In the genomic region with DNA sequence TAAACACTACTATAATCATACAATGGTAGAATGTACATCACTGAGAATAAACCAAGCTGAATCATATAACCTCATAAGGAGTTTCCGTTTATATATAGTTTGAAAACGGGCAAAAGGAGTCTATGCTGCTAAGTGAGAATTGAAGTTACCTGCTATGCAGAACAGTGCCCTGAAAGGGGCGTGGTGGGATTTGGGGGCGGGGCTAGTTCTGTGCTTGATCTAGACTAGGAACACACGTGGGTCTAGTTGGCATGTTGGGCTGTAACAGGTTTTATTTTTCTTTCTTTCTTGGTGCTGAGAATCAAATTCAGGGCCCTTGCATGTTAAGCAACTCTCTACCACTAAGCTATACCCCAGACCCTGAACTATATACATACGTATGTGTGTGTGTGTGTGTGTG, we compare ENCODE assay signal across 27 mouse cellular contexts. TPM values are rescaled to one million over a fixed set of nuclear protein-coding genes. Genes with fewer than 3 reads are reported as not detected.
A peak's percentile ranks its signal among the peaks of the same experiment; 100 is the strongest.
DNase-seq lines count a peak whose midpoint lies in the region; ATAC-seq and TF ChIP-seq lines count a peak whose summit lies in the region.
"Had no signal": no experiment of that assay in that cellular context is flagged by ENCODE, and none has a peak within 500 bp of the region (broad histone marks: within the 10 kb centered on the region; RNA-seq: fewer than 3 reads in every experiment).

No protein-coding gene starts in this region.

- no peaks in the 10 kb centered on the region for H3K4me1 ChIP-seq in CH12.LX (ENCODE audit: control insufficient read depth in 1 of 2, insufficient read depth in 2 of 2)
- 0 out of 2 replicates have a peak, but pooled peaks cover 4% of the 10 kb centered on the region for H3K4me1 ChIP-seq in forebrain, postnatal 0 days (ENCODE audit: insufficient read depth)

- 56% methylated on average over 6 of the region's 6 CpGs for WGBS in forebrain, postnatal 0 days

- H3K27ac ChIP-seq in CH12.LX (ENCODE audit: insufficient read depth, low read depth): no peak overlapping the region
- H3K27ac ChIP-seq in forebrain, postnatal 0 days (ENCODE audit: low read depth, low read length): no peak overlapping the region
- H3K27ac ChIP-seq: gastrocnemius, adult 2 months; heart, embryonic 15.5 days; hindbrain, embryonic 10.5 days; kidney, embryonic 15.5 days; layer of hippocampus, adult 2 months; liver, embryonic 13.5 days; lung, embryonic 15.5 days; midbrain, embryonic 13.5 days had no signal

- no peak for TF ChIP-seq CTCF in CH12.LX (conservative IDR thresholded peaks at IDR 0.05 in 1 of 2, IDR thresholded peaks at IDR 0.05 in 1 of 2; ENCODE audit: low read depth in 2 of 2, low read length in 2 of 2)
- TF ChIP-seq CTCF in forebrain, postnatal 0 days (IDR thresholded peaks at IDR 0.05; ENCODE audit: low read depth): no peak

- H3K4me3 ChIP-seq in CH12.LX (replicated peaks in 1 of 3; ENCODE audit: low read depth in 2 of 3, low read length in 2 of 3, poor library complexity in 1 of 3): no peak overlapping the region
- H3K4me3 ChIP-seq in forebrain, postnatal 0 days (ENCODE audit: low read depth, low read length): no peak overlapping the region
- H3K4me3 ChIP-seq: erythroblast, embryonic 14.5 days; gastrocnemius, adult 2 months; heart, embryonic 15.5 days; hindbrain, embryonic 10.5 days; kidney, embryonic 15.5 days; layer of hippocampus, adult 2 months; liver, embryonic 13.5 days; lung, embryonic 15.5 days; midbrain, embryonic 13.5 days had no signal

- dilution Hi-C loops in CH12.LX (cut with MboI; ENCODE audit: extremely low pct_ligation_motif_present, extremely low pct_unique_long_range_greater_than_20kb, low sequenced_read_pairs): no loop called here

- DNase-seq in kidney, postnatal 10 days: peak; percentile 34
- no peak for DNase-seq in kidney, adult 11 months
- DNase-seq in A20 (ENCODE audit: low read depth, low spot score) (peak; percentile 22), CH12.LX (ENCODE audit: extremely low read depth) (peak; percentile 29)
- DNase-seq in induced T-regulatory cell, adult 2 months (ENCODE audit: low read depth): peak; percentile 54
- no peak for DNase-seq in cerebellum, postnatal 4 days (ENCODE audit: low spot score in 2 of 2)
- no peak for DNase-seq in forebrain, postnatal 0 days
- DNase-seq in urinary bladder, postnatal 4 days (ENCODE audit: low spot score in 2 of 2): no peak
- DNase-seq: adrenal gland, adult 2 months; gastrocnemius, adult 2 months; heart, adult 18-20 months; left cerebral cortex, postnatal 4 days; liver, embryonic 13.5 days had no signal

- H3K27me3 ChIP-seq in CH12.LX (replicated peaks): peaks cover 66% of the 10 kb centered on the region
- H3K27me3 ChIP-seq in forebrain, postnatal 0 days (ENCODE audit: insufficient read depth, low read length): no peaks in the 10 kb centered on the region
- H3K27me3 ChIP-seq: heart, embryonic 15.5 days; lung, embryonic 15.5 days had no signal

- TF ChIP-seq RAD21 in CH12.LX (IDR thresholded peaks at IDR 0.05; ENCODE audit: low read depth, low read length): no peak

- no peaks in the 10 kb centered on the region for H3K36me3 ChIP-seq in CH12.LX (replicated peaks in 1 of 2; ENCODE audit: control insufficient read depth in 1 of 2, insufficient read depth in 1 of 2, low read length in 1 of 2)
- H3K36me3 ChIP-seq in forebrain, postnatal 0 days (ENCODE audit: insufficient read depth): no peaks in the 10 kb centered on the region
- H3K36me3 ChIP-seq: heart, embryonic 15.5 days; hindbrain, embryonic 10.5 days; kidney, embryonic 15.5 days; liver, embryonic 13.5 days; lung, embryonic 15.5 days; midbrain, embryonic 13.5 days had no signal

- ATAC-seq in forebrain, postnatal 0 days: no peak
- ATAC-seq: forebrain, embryonic 16.5 days; midbrain, embryonic 13.5 days; Patski had no signal

- peaks cover 10% of the 10 kb centered on the region for H3K9me3 ChIP-seq in CH12.LX (replicated peaks; ENCODE audit: low read length)
- H3K9me3 ChIP-seq in forebrain, postnatal 0 days (ENCODE audit: low read length): no peaks in the 10 kb centered on the region
- H3K9me3 ChIP-seq: heart, embryonic 15.5 days; hindbrain, embryonic 10.5 days; kidney, embryonic 15.5 days; liver, embryonic 13.5 days; lung, embryonic 15.5 days; midbrain, embryonic 13.5 days had no signal

- in situ Hi-C loops in CH12.LX (cut with MboI; ENCODE audit: low pct_ligation_motif_present, low pct_unique_long_range_greater_than_20kb, low sequenced_read_pairs): no loop called here

- H3K4me2 ChIP-seq in CH12.LX (ENCODE audit: insufficient read depth, low read depth, poor library complexity, severe bottlenecking): no peak overlapping the region
- no peak overlapping the region for H3K4me2 ChIP-seq in forebrain, postnatal 0 days (ENCODE audit: low read depth)
- H3K4me2 ChIP-seq: heart, embryonic 15.5 days; kidney, embryonic 15.5 days; liver, embryonic 13.5 days; lung, embryonic 15.5 days; midbrain, embryonic 13.5 days had no signal

- no peak for TF ChIP-seq EP300 in CH12.LX (IDR thresholded peaks at IDR 0.05; ENCODE audit: low read length)

- TF ChIP-seq POLR2A in CH12.LX (IDR thresholded peaks at IDR 0.05; ENCODE audit: low read depth, low read length): no peak

- H3K79me2 ChIP-seq in CH12.LX (replicated peaks; ENCODE audit: control insufficient read depth, extremely low read depth, insufficient read depth, poor library complexity, severe bottlenecking): no peaks in the 10 kb centered on the region

- no peak overlapping the region for H3K9ac ChIP-seq in CH12.LX (ENCODE audit: insufficient read depth, low read depth)
- no peak overlapping the region for H3K9ac ChIP-seq in forebrain, postnatal 0 days
- H3K9ac ChIP-seq: heart, embryonic 15.5 days; kidney, embryonic 15.5 days; liver, embryonic 13.5 days; lung, embryonic 15.5 days; midbrain, embryonic 13.5 days had no signal

TF ChIP-seq in CH12.LX, 34 proteins besides CTCF, POLR2A, EP300 and RAD21:
- TF ChIP-seq NRF1 (IDR thresholded peaks at IDR 0.05; ENCODE audit: low read depth, low read length) (no peak), ELF1 (IDR thresholded peaks at IDR 0.05; ENCODE audit: low read depth, low read length) (no peak), BHLHE40 (IDR thresholded peaks at IDR 0.05; ENCODE audit: low read depth, low read length) (no peak), ETS1 (conservative IDR thresholded peaks at IDR 0.05; ENCODE audit: low read depth, low read length) (no peak), ZNF384 (IDR thresholded peaks at IDR 0.05; ENCODE audit: low read depth, low read length) (no peak), RCOR1 (conservative IDR thresholded peaks at IDR 0.05; ENCODE audit: low read depth, low read length) (no peak), MAX (IDR thresholded peaks at IDR 0.05; ENCODE audit: low read length) (no peak), USF1 (IDR thresholded peaks at IDR 0.05; ENCODE audit: low read depth, low read length) (no peak), CHD2 (IDR thresholded peaks at IDR 0.05; ENCODE audit: low read length) (no peak), POLR2AphosphoS2 (IDR thresholded peaks at IDR 0.05; ENCODE audit: low read depth, low read length) (no peak), JUN (IDR thresholded peaks at IDR 0.05; ENCODE audit: insufficient read depth, low read depth, low read length) (no peak), E2F4 (IDR thresholded peaks at IDR 0.05; ENCODE audit: insufficient replicate concordance, low read depth, low read length) (no peak), UBTF (IDR thresholded peaks at IDR 0.05; ENCODE audit: low read depth, low read length) (no peak), IRF4 (IDR thresholded peaks at IDR 0.05; ENCODE audit: low read depth, low read length) (no peak), ZKSCAN1 (IDR thresholded peaks at IDR 0.05; ENCODE audit: borderline replicate concordance, low read depth, low read length) (no peak), GABPA (IDR thresholded peaks at IDR 0.05; ENCODE audit: insufficient replicate concordance, low read depth, low read length) (no peak)
TF ChIP-seq in CH12.LX: peak in this region for 0.

RNA-seq across cellular contexts. Expression of a gene that starts 1.7 kb away (rescaled TPM):
- total RNA-seq in CH12.LX (2012; rRNA removed) (not detected in 2 replicates), CH12.LX (2014; rRNA removed) (not detected in 2 replicates)
- not detected in 2 replicates for polyA plus RNA-seq in CH12.LX (2012; ENCODE audit: insufficient read length, low read depth)
- total RNA-seq in forebrain, postnatal 0 days (2014; rRNA removed): 25.3 and 26.5 TPM in 2 replicates
- 22.6 and 24.1 TPM in 2 replicates for polyA plus RNA-seq in forebrain, postnatal 0 days (2015; fragmentation: Nextera tagmentation; extraction: Ambion mirVana)
- total RNA-seq: megakaryocyte progenitor cell, adult 5-6 weeks; neutrophil, adult 5-6 weeks had no signal
- polyA plus RNA-seq: erythroblast, embryonic 14.5 days had no signal

RNA-seq across cellular contexts. Expression of a gene that starts 14.4 kb away (rescaled TPM):
- total RNA-seq in CH12.LX (2012; rRNA removed) (not detected in 2 replicates), CH12.LX (2014; rRNA removed) (not detected in 2 replicates)
- not detected in 2 replicates for polyA plus RNA-seq in CH12.LX (2012; ENCODE audit: insufficient read length, low read depth)
- 5.3 and 10.3 TPM in 2 replicates for total RNA-seq in forebrain, postnatal 0 days (2014; rRNA removed)
- 13.8 and 18.1 TPM in 2 replicates for polyA plus RNA-seq in forebrain, postnatal 0 days (2015; fragmentation: Nextera tagmentation; extraction: Ambion mirVana)
- total RNA-seq: megakaryocyte progenitor cell, adult 5-6 weeks; neutrophil, adult 5-6 weeks had no signal
- polyA plus RNA-seq: erythroblast, embryonic 14.5 days; hindbrain, embryonic 10.5 days; intestine, embryonic 14.5 days; liver, embryonic 13.5 days; Patski; small intestine, adult 2 months; stomach, embryonic 14.5 days had no signal

RNA-seq across cellular contexts. Expression of a gene that starts 59.6 kb away (rescaled TPM):
- 216 and 259 TPM in 2 replicates for total RNA-seq in CH12.LX (2012; rRNA removed)
- total RNA-seq in CH12.LX (2014; rRNA removed): 117 and 135 TPM in 2 replicates
- polyA plus RNA-seq in CH12.LX (2012; ENCODE audit: insufficient read length, low read depth): 403 and 410 TPM in 2 replicates
- total RNA-seq in forebrain, postnatal 0 days (2014; rRNA removed): 63.2 and 71.7 TPM in 2 replicates
- 111 and 118 TPM in 2 replicates for polyA plus RNA-seq in forebrain, postnatal 0 days (2015; fragmentation: Nextera tagmentation; extraction: Ambion mirVana)

RNA-seq across cellular contexts. Expression of a gene that starts 59.8 kb away (rescaled TPM):
- total RNA-seq in CH12.LX (2012; rRNA removed) (0.38 and 0.42 TPM in 2 replicates), CH12.LX (2014; rRNA removed) (0.24 and 0.58 TPM in 2 replicates)
- 0.20 TPM in 1 of 2 replicates, not detected in the other for polyA plus RNA-seq in CH12.LX (2012; ENCODE audit: insufficient read length, low read depth)
- 3.1 and 4.4 TPM in 2 replicates for total RNA-seq in forebrain, postnatal 0 days (2014; rRNA removed)
- 2.7 and 2.9 TPM in 2 replicates for polyA plus RNA-seq in forebrain, postnatal 0 days (2015; fragmentation: Nextera tagmentation; extraction: Ambion mirVana)
- total RNA-seq: gastrocnemius, adult 2 months; heart, adult 18-20 months; neutrophil, adult 5-6 weeks had no signal
- polyA plus RNA-seq: small intestine, adult 2 months had no signal

RNA-seq across cellular contexts. Expression of a gene that starts 60.0 kb away (rescaled TPM):
- total RNA-seq in CH12.LX (2012; rRNA removed) (not detected in 2 replicates), CH12.LX (2014; rRNA removed) (not detected in 2 replicates)
- polyA plus RNA-seq in CH12.LX (2012; ENCODE audit: insufficient read length, low read depth): not detected in 2 replicates
- 37.9 and 49.9 TPM in 2 replicates for total RNA-seq in forebrain, postnatal 0 days (2014; rRNA removed)
- 14.1 and 17.6 TPM in 2 replicates for polyA plus RNA-seq in forebrain, postnatal 0 days (2015; fragmentation: Nextera tagmentation; extraction: Ambion mirVana)
- total RNA-seq: neutrophil, adult 5-6 weeks had no signal

Comparison
In these comparisons a context has a peak if more than half of its experiments do, and no peak if none do; other contexts are left out.
1. DNase-seq: peak in kidney, postnatal 10 days (single experiment), A20 (single experiment), CH12.LX (single experiment) and induced T-regulatory cell, adult 2 months (single experiment); none in kidney, adult 11 months (single experiment), cerebellum, postnatal 4 days (0 of 2), forebrain, postnatal 0 days (single experiment) and urinary bladder, postnatal 4 days (0 of 2).
2. RNA of a gene that starts 1.7 kb away (total RNA-seq): 25.3 to 26.5 TPM in forebrain, postnatal 0 days; not detected in CH12.LX; every median in the first group is over 10 times any median in the second.